Comparison of ENCODE assay signal across 12 mouse cellular contexts in genomic region chr13:100776710-100777109, GRCm38 (mm10). TPM values are rescaled to one million over a fixed set of nuclear protein-coding genes. Genes with fewer than 3 reads are reported as not detected.
DNase-seq lines count a peak whose midpoint lies in the region; ATAC-seq and TF ChIP-seq lines count a peak whose summit lies in the region.
"Had no signal": no experiment of that assay in that cellular context is flagged by ENCODE, and none has a peak within 500 bp of the region (broad histone marks: within the 10 kb centered on the region; RNA-seq: fewer than 3 reads in every experiment).

No protein-coding gene starts in this region.

- WGBS in heart, embryonic 13.5 days: 58% methylated on average over 6 of the region's 6 CpGs
- 70% methylated on average over 6 of the region's 6 CpGs for WGBS in midbrain, embryonic 11.5 days
- WGBS in midbrain, embryonic 14.5 days: 65% methylated on average over 6 of the region's 6 CpGs
- 63% methylated on average over 6 of the region's 6 CpGs for WGBS in limb, embryonic 14.5 days
- WGBS in neural tube, embryonic 15.5 days: 65% methylated on average over 6 of the region's 6 CpGs

- no peak for ATAC-seq in heart, embryonic 13.5 days (ENCODE audit: extremely low read depth, insufficient number of reproducible peaks, low FRiP score, low TSS enrichment)
- ATAC-seq in midbrain, embryonic 11.5 days (ENCODE audit: low FRiP score): no peak
- no peak for ATAC-seq in midbrain, embryonic 14.5 days (ENCODE audit: low FRiP score, low TSS enrichment)
- no peak for ATAC-seq in limb, embryonic 14.5 days (ENCODE audit: low FRiP score, low read depth)
- no peak for ATAC-seq in neural tube, embryonic 15.5 days (ENCODE audit: low FRiP score)
- ATAC-seq: CD4-positive, CD25-positive, alpha-beta regulatory T cell, adult 4 months had no signal

- H3K4me3 ChIP-seq in heart, embryonic 13.5 days: no peak overlapping the region
- H3K4me3 ChIP-seq in midbrain, embryonic 11.5 days (ENCODE audit: low read depth, low read length): no peak overlapping the region
- H3K4me3 ChIP-seq in midbrain, embryonic 14.5 days (replicated peaks; ENCODE audit: low read depth, low read length): no peak overlapping the region
- H3K4me3 ChIP-seq in limb, embryonic 14.5 days (replicated peaks; ENCODE audit: low read length): no peak overlapping the region
- no peak overlapping the region for H3K4me3 ChIP-seq in neural tube, embryonic 15.5 days (replicated peaks)

- no peak overlapping the region for H3K27ac ChIP-seq in heart, embryonic 13.5 days (replicated peaks)
- no peak overlapping the region for H3K27ac ChIP-seq in midbrain, embryonic 11.5 days (ENCODE audit: low read depth, low read length)
- H3K27ac ChIP-seq in midbrain, embryonic 14.5 days (replicated peaks; ENCODE audit: low read depth, low read length): no peak overlapping the region
- H3K27ac ChIP-seq in limb, embryonic 14.5 days (replicated peaks; ENCODE audit: low read depth, low read length): peak overlapping the region; percentile 1; the same call in 1 of the 2 replicates
- H3K27ac ChIP-seq in neural tube, embryonic 15.5 days (replicated peaks): no peak overlapping the region

- H3K4me1 ChIP-seq in heart, embryonic 13.5 days: peaks cover 18% of the 10 kb centered on the region
- H3K4me1 ChIP-seq in midbrain, embryonic 11.5 days (ENCODE audit: control insufficient read depth, insufficient read depth, low read length): peaks cover 11% of the 10 kb centered on the region
- H3K4me1 ChIP-seq in midbrain, embryonic 14.5 days (ENCODE audit: control insufficient read depth, insufficient read depth, low read length): peaks cover 6% of the 10 kb centered on the region
- H3K4me1 ChIP-seq in limb, embryonic 14.5 days (ENCODE audit: control insufficient read depth, insufficient read depth, low read length): peaks cover 8% of the 10 kb centered on the region; the same call in 1 of the 2 replicates
- H3K4me1 ChIP-seq in neural tube, embryonic 15.5 days: peaks cover 15% of the 10 kb centered on the region

- H3K36me3 ChIP-seq in heart, embryonic 13.5 days: peaks cover 48% of the 10 kb centered on the region
- peaks cover 10% of the 10 kb centered on the region for H3K36me3 ChIP-seq in midbrain, embryonic 11.5 days (ENCODE audit: control insufficient read depth, insufficient read depth, low read length)
- H3K36me3 ChIP-seq in midbrain, embryonic 14.5 days (ENCODE audit: control insufficient read depth, insufficient read depth, low read length): peaks cover 1% of the 10 kb centered on the region; the same call in 1 of the 2 replicates
- peaks cover 29% of the 10 kb centered on the region for H3K36me3 ChIP-seq in limb, embryonic 14.5 days (ENCODE audit: control insufficient read depth, insufficient read depth, low read length)
- H3K36me3 ChIP-seq in neural tube, embryonic 15.5 days: no peaks in the 10 kb centered on the region

- no peaks in the 10 kb centered on the region for H3K27me3 ChIP-seq in heart, embryonic 13.5 days (replicated peaks)
- no peaks in the 10 kb centered on the region for H3K27me3 ChIP-seq in midbrain, embryonic 11.5 days (ENCODE audit: control insufficient read depth, insufficient read depth, low read length)
- no peaks in the 10 kb centered on the region for H3K27me3 ChIP-seq in midbrain, embryonic 14.5 days (ENCODE audit: control insufficient read depth, insufficient read depth, low read length)
- no peaks in the 10 kb centered on the region for H3K27me3 ChIP-seq in limb, embryonic 14.5 days (ENCODE audit: control insufficient read depth, insufficient read depth, low read length)
- H3K27me3 ChIP-seq in neural tube, embryonic 15.5 days (replicated peaks): no peaks in the 10 kb centered on the region

- no peak for DNase-seq in heart, adult 18-20 months
- peak; percentile 80 for DNase-seq in midbrain, embryonic 11.5 days (ENCODE audit: low spot score, missing footprints)
- DNase-seq in midbrain, embryonic 14.5 days: no peak
- no peak for DNase-seq in limb, embryonic 14.5 days (ENCODE audit: low spot score)
- no peak for DNase-seq in gastrocnemius, postnatal 25 days
- no peak for DNase-seq in embryo, embryonic 11 days
- DNase-seq: heart, postnatal 36 days; kidney, postnatal 36 days; right cerebral cortex, adult 18-20 months had no signal

- H3K9me3 ChIP-seq in heart, embryonic 13.5 days: no peaks in the 10 kb centered on the region
- H3K9me3 ChIP-seq in midbrain, embryonic 11.5 days (ENCODE audit: control insufficient read depth, low read length): no peaks in the 10 kb centered on the region
- H3K9me3 ChIP-seq in midbrain, embryonic 14.5 days (ENCODE audit: control insufficient read depth, low read length): no peaks in the 10 kb centered on the region
- no peaks in the 10 kb centered on the region for H3K9me3 ChIP-seq in limb, embryonic 14.5 days (ENCODE audit: control insufficient read depth, low read length)
- H3K9me3 ChIP-seq in neural tube, embryonic 15.5 days (replicated peaks): no peaks in the 10 kb centered on the region

- no peak overlapping the region; the same call in 1 of the 2 replicates for H3K9ac ChIP-seq in heart, embryonic 13.5 days
- H3K9ac ChIP-seq in midbrain, embryonic 11.5 days (ENCODE audit: low read length): no peak overlapping the region
- H3K9ac ChIP-seq in midbrain, embryonic 14.5 days (replicated peaks; ENCODE audit: low read length): no peak overlapping the region
- H3K9ac ChIP-seq in limb, embryonic 14.5 days (ENCODE audit: low read depth, low read length, severe bottlenecking): no peak overlapping the region
- H3K9ac ChIP-seq in neural tube, embryonic 15.5 days (replicated peaks): no peak overlapping the region

- peak overlapping the region; percentile 93; the same call in 1 of the 2 replicates for H3K4me2 ChIP-seq in heart, embryonic 13.5 days
- H3K4me2 ChIP-seq in midbrain, embryonic 11.5 days: no peak overlapping the region
- no peak overlapping the region; the same call in 1 of the 2 replicates for H3K4me2 ChIP-seq in midbrain, embryonic 14.5 days (ENCODE audit: low read length)
- H3K4me2 ChIP-seq in limb, embryonic 14.5 days (replicated peaks; ENCODE audit: low read depth, low read length, severe bottlenecking): no peak overlapping the region
- peak overlapping the region; percentile 100; the same call in 1 of the 2 replicates for H3K4me2 ChIP-seq in neural tube, embryonic 15.5 days

- TF ChIP-seq POLR2A in limb, embryonic 14.5 days (IDR thresholded peaks at IDR 0.05; ENCODE audit: borderline replicate concordance, extremely low read depth, insufficient read depth, insufficient read length): no peak

RNA-seq across cellular contexts. Expression of gene Cenph, which starts 1.0 kb away (rescaled TPM):
- polyA plus RNA-seq in heart, embryonic 13.5 days (2015; fragmentation: Nextera tagmentation; extraction: Ambion mirVana): 19.2 and 20.4 TPM in 2 replicates
- not detected for total RNA-seq in heart, adult 18-20 months (2021)
- 56.2 and 60.8 TPM in 2 replicates for polyA plus RNA-seq in midbrain, embryonic 11.5 days (2014; fragmentation: Nextera tagmentation; extraction: Ambion mirVana)
- polyA plus RNA-seq in midbrain, embryonic 14.5 days (2014; fragmentation: Nextera tagmentation; extraction: Ambion mirVana): 5.1 and 8.3 TPM in 2 replicates
- 22.1 and 29.4 TPM in 2 replicates for polyA plus RNA-seq in limb, embryonic 14.5 days (2012; rRNA removed)
- 28.5 and 29.3 TPM in 2 replicates for polyA plus RNA-seq in limb, embryonic 14.5 days (2014; fragmentation: Nextera tagmentation; extraction: Ambion mirVana)
- polyA plus RNA-seq in neural tube, embryonic 15.5 days (2015; fragmentation: Nextera tagmentation; extraction: Ambion mirVana): 5.9 and 11.2 TPM in 2 replicates
- not detected for total RNA-seq in gastrocnemius, postnatal 25 days (2021)

RNA-seq across cellular contexts. Expression of gene Ccnb1, which starts 9.7 kb away (rescaled TPM):
- 191 and 222 TPM in 2 replicates for polyA plus RNA-seq in heart, embryonic 13.5 days (2015; fragmentation: Nextera tagmentation; extraction: Ambion mirVana)
- total RNA-seq in heart, adult 18-20 months (2021): 1 to 10 TPM in 1 of 2 experiments, under 1 TPM in 1; 0.57 to 1.1 TPM
- polyA plus RNA-seq in midbrain, embryonic 11.5 days (2014; fragmentation: Nextera tagmentation; extraction: Ambion mirVana): 415 and 420 TPM in 2 replicates
- 31.0 and 69.9 TPM in 2 replicates for polyA plus RNA-seq in midbrain, embryonic 14.5 days (2014; fragmentation: Nextera tagmentation; extraction: Ambion mirVana)
- polyA plus RNA-seq in limb, embryonic 14.5 days (2012; rRNA removed): 131 and 135 TPM in 2 replicates
- polyA plus RNA-seq in limb, embryonic 14.5 days (2014; fragmentation: Nextera tagmentation; extraction: Ambion mirVana): 193 and 195 TPM in 2 replicates
- polyA plus RNA-seq in neural tube, embryonic 15.5 days (2015; fragmentation: Nextera tagmentation; extraction: Ambion mirVana): 28.1 and 74.7 TPM in 2 replicates
- 1 to 10 TPM; 1.0 to 1.2 TPM for total RNA-seq in gastrocnemius, postnatal 25 days (2021)

RNA-seq across cellular contexts. Expression of gene Mrps36, which starts 32.3 kb away (rescaled TPM):
- polyA plus RNA-seq in heart, embryonic 13.5 days (2015; fragmentation: Nextera tagmentation; extraction: Ambion mirVana): 236 and 248 TPM in 2 replicates
- total RNA-seq in heart, adult 18-20 months (2021): 100 to 1,000 TPM; 165 to 196 TPM
- polyA plus RNA-seq in midbrain, embryonic 11.5 days (2014; fragmentation: Nextera tagmentation; extraction: Ambion mirVana): 143 and 153 TPM in 2 replicates
- polyA plus RNA-seq in midbrain, embryonic 14.5 days (2014; fragmentation: Nextera tagmentation; extraction: Ambion mirVana): 132 and 142 TPM in 2 replicates
- polyA plus RNA-seq in limb, embryonic 14.5 days (2012; rRNA removed): 48.4 and 57.9 TPM in 2 replicates
- 113 and 117 TPM in 2 replicates for polyA plus RNA-seq in limb, embryonic 14.5 days (2014; fragmentation: Nextera tagmentation; extraction: Ambion mirVana)
- 164 and 168 TPM in 2 replicates for polyA plus RNA-seq in neural tube, embryonic 15.5 days (2015; fragmentation: Nextera tagmentation; extraction: Ambion mirVana)
- 100 to 1,000 TPM; 145 to 155 TPM for total RNA-seq in gastrocnemius, postnatal 25 days (2021)

RNA-seq across cellular contexts. Expression of gene Cdk7, which starts 46.0 kb away (rescaled TPM):
- polyA plus RNA-seq in heart, embryonic 13.5 days (2015; fragmentation: Nextera tagmentation; extraction: Ambion mirVana): 64.1 and 69.7 TPM in 2 replicates
- 10 to 100 TPM; 21.3 to 22.2 TPM for total RNA-seq in heart, adult 18-20 months (2021)
- 66.3 and 68.4 TPM in 2 replicates for polyA plus RNA-seq in midbrain, embryonic 11.5 days (2014; fragmentation: Nextera tagmentation; extraction: Ambion mirVana)
- polyA plus RNA-seq in midbrain, embryonic 14.5 days (2014; fragmentation: Nextera tagmentation; extraction: Ambion mirVana): 43.2 and 46.0 TPM in 2 replicates
- polyA plus RNA-seq in limb, embryonic 14.5 days (2012; rRNA removed): 59.4 and 60.3 TPM in 2 replicates
- 94.8 and 96.4 TPM in 2 replicates for polyA plus RNA-seq in limb, embryonic 14.5 days (2014; fragmentation: Nextera tagmentation; extraction: Ambion mirVana)
- 40.2 and 50.5 TPM in 2 replicates for polyA plus RNA-seq in neural tube, embryonic 15.5 days (2015; fragmentation: Nextera tagmentation; extraction: Ambion mirVana)
- 10 to 100 TPM; 11.2 to 13.5 TPM for total RNA-seq in gastrocnemius, postnatal 25 days (2021)

RNA-seq across cellular contexts. Expression of gene Slc30a5, which starts 56.5 kb away (rescaled TPM):
- polyA plus RNA-seq in heart, embryonic 13.5 days (2015; fragmentation: Nextera tagmentation; extraction: Ambion mirVana): 31.0 and 31.3 TPM in 2 replicates
- 10 to 100 TPM; 20.1 to 21.8 TPM for total RNA-seq in heart, adult 18-20 months (2021)
- polyA plus RNA-seq in midbrain, embryonic 11.5 days (2014; fragmentation: Nextera tagmentation; extraction: Ambion mirVana): 45.7 and 46.2 TPM in 2 replicates
- 29.0 and 38.7 TPM in 2 replicates for polyA plus RNA-seq in midbrain, embryonic 14.5 days (2014; fragmentation: Nextera tagmentation; extraction: Ambion mirVana)
- 69.0 and 69.2 TPM in 2 replicates for polyA plus RNA-seq in limb, embryonic 14.5 days (2012; rRNA removed)
- polyA plus RNA-seq in limb, embryonic 14.5 days (2014; fragmentation: Nextera tagmentation; extraction: Ambion mirVana): 70.9 and 73.5 TPM in 2 replicates
- 34.1 and 38.6 TPM in 2 replicates for polyA plus RNA-seq in neural tube, embryonic 15.5 days (2015; fragmentation: Nextera tagmentation; extraction: Ambion mirVana)
- total RNA-seq in gastrocnemius, postnatal 25 days (2021): 10 to 100 TPM; 10.5 to 11.3 TPM

Comparison
In these comparisons a context has a peak if more than half of its experiments do, and no peak if none do; other contexts are left out.
1. H3K4me2 ChIP-seq: peak in heart, embryonic 13.5 days (single experiment) and neural tube, embryonic 15.5 days (single experiment); none in midbrain, embryonic 11.5 days (single experiment), midbrain, embryonic 14.5 days (single experiment) and limb, embryonic 14.5 days (single experiment).